In the genomic region with DNA sequence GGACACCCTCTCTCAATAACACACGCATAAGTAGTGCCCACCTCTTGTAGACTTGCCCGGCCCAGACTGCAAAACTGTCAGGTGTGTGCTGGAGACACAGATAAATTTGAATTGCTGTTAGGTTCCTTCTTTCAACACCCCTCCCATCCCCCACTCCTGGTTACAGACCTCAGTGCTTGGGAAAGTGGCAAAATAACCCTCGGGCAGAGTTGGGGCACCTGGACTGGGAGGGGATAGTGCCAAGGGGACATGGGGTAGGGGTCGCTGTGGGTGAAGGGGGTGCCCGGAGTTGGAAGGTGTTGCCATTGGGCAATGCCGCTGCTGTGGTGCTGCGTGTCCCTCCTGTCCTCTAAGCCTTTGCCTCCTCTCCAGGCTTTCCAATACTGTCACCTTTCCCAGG, we compare ENCODE assay signal across 8 mouse cellular contexts. TPM values are rescaled to one million over a fixed set of nuclear protein-coding genes. Genes with fewer than 3 reads are reported as not detected.
A peak's percentile ranks its signal among the peaks of the same experiment; 100 is the strongest.
DNase-seq lines count a peak whose midpoint lies in the region; ATAC-seq and TF ChIP-seq lines count a peak whose summit lies in the region.

No protein-coding gene starts in this region.

- no peak for TF ChIP-seq POLR2A in cortical plate, adult 2 months (IDR thresholded peaks at IDR 0.05; ENCODE audit: extremely low read depth, insufficient read depth, low read length)

- ATAC-seq in hindbrain, embryonic 12.5 days (ENCODE audit: low FRiP score): peak; percentile 45; the same call in 1 of the 2 replicates
- no peak for ATAC-seq in liver, embryonic 15.5 days (ENCODE audit: insufficient read depth)

- DNase-seq in heart, adult 11 months: peak; percentile 84
- DNase-seq in heart, adult 9 months (ENCODE audit: low spot score in 2 of 2): no peak
- no peak for DNase-seq in T-cell, adult 2 months (ENCODE audit: low spot score)
- no peak for DNase-seq in ovary, adult 18-20 months (ENCODE audit: low spot score)
- DNase-seq in right cerebral cortex, postnatal 25 days: no peak

- no peaks in the 10 kb centered on the region for H3K9me3 ChIP-seq in hindbrain, embryonic 12.5 days (replicated peaks)
- H3K9me3 ChIP-seq in liver, embryonic 15.5 days (replicated peaks): no peaks in the 10 kb centered on the region

- no peaks in the 10 kb centered on the region for H3K36me3 ChIP-seq in hindbrain, embryonic 12.5 days
- no peaks in the 10 kb centered on the region for H3K36me3 ChIP-seq in liver, embryonic 15.5 days (replicated peaks)

- 7% methylated on average over 7 of the region's 7 CpGs for WGBS in hindbrain, embryonic 12.5 days
- 7% methylated on average over 7 of the region's 7 CpGs for WGBS in liver, embryonic 15.5 days (ENCODE audit: insufficient replicate concordance)

- no peak overlapping the region for H3K27ac ChIP-seq in cortical plate, adult 2 months (ENCODE audit: insufficient read depth, low read length)
- no peak overlapping the region for H3K27ac ChIP-seq in hindbrain, embryonic 12.5 days
- no peak overlapping the region for H3K27ac ChIP-seq in liver, embryonic 15.5 days (replicated peaks)

- peak overlapping the region; percentile 92 for H3K4me2 ChIP-seq in hindbrain, embryonic 12.5 days (replicated peaks)
- peak overlapping the region; percentile 70 for H3K4me2 ChIP-seq in liver, embryonic 15.5 days

- H3K27me3 ChIP-seq in hindbrain, embryonic 12.5 days: no peaks in the 10 kb centered on the region
- H3K27me3 ChIP-seq in liver, embryonic 15.5 days: peaks cover 28% of the 10 kb centered on the region

- H3K9ac ChIP-seq in hindbrain, embryonic 12.5 days: no peak overlapping the region
- no peak overlapping the region for H3K9ac ChIP-seq in liver, embryonic 15.5 days

- peaks cover 1% of the 10 kb centered on the region for H3K4me1 ChIP-seq in cortical plate, adult 2 months (ENCODE audit: control insufficient read depth, insufficient read depth, low read length)
- peaks cover 10% of the 10 kb centered on the region for H3K4me1 ChIP-seq in hindbrain, embryonic 12.5 days
- H3K4me1 ChIP-seq in liver, embryonic 15.5 days (replicated peaks): no peaks in the 10 kb centered on the region

- no peak for TF ChIP-seq CTCF in cortical plate, adult 2 months (IDR thresholded peaks at IDR 0.05; ENCODE audit: extremely low read depth, insufficient read depth, low read length)

- H3K4me3 ChIP-seq in cortical plate, adult 2 months (ENCODE audit: insufficient read depth, low read length): peak overlapping the region; percentile 68
- H3K4me3 ChIP-seq in hindbrain, embryonic 12.5 days: peak overlapping the region; percentile 68
- peak overlapping the region; percentile 47; the same call in 1 of the 2 replicates for H3K4me3 ChIP-seq in liver, embryonic 15.5 days (replicated peaks)

RNA-seq across cellular contexts. Expression of a gene that starts 43.9 kb away (rescaled TPM):
- 11.7 and 12.7 TPM in 2 replicates for polyA plus RNA-seq in cortical plate, adult 2 months (2012; rRNA removed)
- polyA plus RNA-seq in hindbrain, embryonic 12.5 days (2016; fragmentation: Nextera tagmentation; extraction: Ambion mirVana): 17.4 and 19.3 TPM in 2 replicates
- 0.15 and 0.22 TPM in 2 replicates for polyA plus RNA-seq in liver, embryonic 15.5 days (2015; fragmentation: Nextera tagmentation; extraction: Ambion mirVana)

Comparison
In these comparisons a context has a peak if more than half of its experiments do, and no peak if none do; other contexts are left out.
1. RNA of a gene that starts 43.9 kb away (polyA plus RNA-seq): 17.4 to 19.3 TPM in hindbrain, embryonic 12.5 days and 11.7 to 12.7 TPM in cortical plate, adult 2 months; 0.15 to 0.22 TPM in liver, embryonic 15.5 days; every median in the first group is over 10 times any median in the second.
2. Peak in every context shown above with its lines, with median percentiles within 50 percentile points of each other: H3K4me3 ChIP-seq.